Mouse (Mus musculus) ES-E14 (cell line): ENCODE results near the gene Fancg.

Experiments
- HCFC1 ChIP-seq: IDR thresholded peaks from 2 replicates; pipeline ENCODE4 v1.6.1; 2012; ENCODE audit warnings: low read length, inconsistent platforms, borderline replicate concordance; ENCODE audit not compliant: insufficient read depth
- MAFK ChIP-seq: IDR thresholded peaks from 2 replicates; pipeline ENCODE4 v1.6.1; 2014; ENCODE audit warnings: mild to moderate bottlenecking, low read depth, low read length, inconsistent platforms; ENCODE audit not compliant: insufficient read depth
- ZC3H11A ChIP-seq: IDR thresholded peaks from 2 replicates; pipeline ENCODE4 v1.6.1; 2012; ENCODE audit warnings: low read depth, mild to moderate bottlenecking, inconsistent platforms, low read length, borderline replicate concordance

DNA sequence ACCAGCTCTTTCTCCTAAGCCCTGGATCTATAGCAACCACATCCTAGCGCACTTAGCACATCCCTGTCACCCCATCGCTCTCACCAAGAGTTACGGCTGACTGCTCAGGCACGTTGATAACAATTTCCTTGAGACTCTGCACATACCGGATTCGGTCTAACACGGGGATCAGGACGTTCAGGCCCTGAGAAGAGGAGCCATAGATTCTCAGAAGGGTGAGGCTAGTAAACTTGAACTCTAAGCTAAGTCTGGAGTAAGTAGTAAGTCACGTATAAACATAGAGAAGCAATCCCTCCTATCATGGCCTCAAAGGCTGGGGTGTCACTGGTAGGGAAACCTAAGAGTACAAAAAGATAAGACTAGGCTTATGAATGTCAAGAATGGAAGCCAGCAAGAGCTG, 20.0 kb upstream of the Fancg start:
- TF ChIP-seq HCFC1 (no peak), MAFK (no peak), ZC3H11A (no peak)
